Mouse (Mus musculus) midbrain, embryonic 16.5 days (tissue): ENCODE data around the gene Zfp446. TPM values are rescaled to one million over a fixed set of nuclear protein-coding genes. Genes with fewer than 3 reads are reported as not detected.

ENCODE experiments used
- ATAC-seq: fragments of 200-750 bp; cut with Nextera tagmentation; 2 replicates; pipeline ENCODE4 v1.8.0; 2017; ENCODE audit warnings: moderate TSS enrichment
- H3K27ac ChIP-seq: fragments of 300-500 bp; sonication (generic); 2 replicates; pipeline ENCODE4 v1.5.1; 2014; ENCODE audit warnings: mild to moderate bottlenecking, low read length, mixed read lengths
- H3K27me3 ChIP-seq: fragments of 300-500 bp; sonication (generic); 2 replicates; pipeline ENCODE4 v1.6.1; 2014; ENCODE audit warnings: low read depth, low read length, mixed read lengths; ENCODE audit not compliant: control insufficient read depth, insufficient read depth
- H3K36me3 ChIP-seq: fragments of 300-500 bp; sonication (generic); 2 replicates; pipeline ENCODE4 v1.6.1; 2014; ENCODE audit warnings: mild to moderate bottlenecking, low read length, moderate library complexity, mixed read lengths; ENCODE audit not compliant: control insufficient read depth, insufficient read depth
- H3K4me1 ChIP-seq: fragments of 300-500 bp; sonication (generic); 2 replicates; pipeline ENCODE4 v1.6.1; 2014; ENCODE audit warnings: mild to moderate bottlenecking, low read length, mixed read lengths; ENCODE audit not compliant: control insufficient read depth, insufficient read depth
- H3K4me2 ChIP-seq: fragments of 300-500 bp; sonication (generic); 2 replicates; pipeline ENCODE4 v1.6.1; 2014; ENCODE audit warnings: mild to moderate bottlenecking, low read length, mixed read lengths
- H3K4me3 ChIP-seq: fragments of 300-500 bp; sonication (generic); 2 replicates; pipeline ENCODE4 v1.5.1; 2014; ENCODE audit warnings: low read depth, mild to moderate bottlenecking, low read length, moderate library complexity, mixed read lengths
- H3K9ac ChIP-seq: fragments of 300-500 bp; sonication (generic); 2 replicates; pipeline ENCODE4 v1.6.1; 2014; ENCODE audit warnings: low read depth, low read length, mixed read lengths
- H3K9me3 ChIP-seq: fragments of 300-500 bp; sonication (generic); replicated peaks from 2 replicates; pipeline ENCODE4 v1.6.1; 2014; ENCODE audit warnings: mild to moderate bottlenecking, low read length, mixed read lengths; ENCODE audit not compliant: control insufficient read depth, poor library complexity, severe bottlenecking
- WGBS: fragments of 180-500 bp; shearing (Covaris S2); extraction: QIAGEN DNeasy Blood & Tissue Kit; methylation state at CpG from one replicate; pipeline ENCODE4 v1.1.7; 2014; 5-methylcytosine and 5-hydroxymethylcytosine counted together
- polyA plus RNA-seq: library from polyadenylated mRNA; unstranded; fragments of >200 nt; fragmentation: Nextera tagmentation; extraction: Ambion mirVana; gene quantifications from 2 replicates; pipeline ENCODE4 v1.2.1, GENCODE M21; 2015

Zfp446 gene
- polyA plus RNA-seq, 1 experiment from 2014 or later, result 13.1 TPM

GRCm38 (mm10) chr7:12997230-12997629 is 19.6 kb downstream of the Zfp446 start:
- 70% methylated on average over 5 of the region's 5 CpGs for WGBS
- no peaks in the 10 kb centered on the region for H3K36me3 ChIP-seq
- H3K4me2 ChIP-seq, result no peak overlapping the region
- no peak overlapping the region for H3K27ac ChIP-seq
- ATAC-seq, result no peak
- H3K4me1 ChIP-seq, result no peaks in the 10 kb centered on the region
- H3K9ac ChIP-seq, result no peak overlapping the region
- no peak overlapping the region for H3K4me3 ChIP-seq
- H3K9me3 ChIP-seq, result no peaks in the 10 kb centered on the region
- H3K27me3 ChIP-seq, result no peaks in the 10 kb centered on the region

- WGBS, result 86% methylated on average over 5 of the region's 5 CpGs
- no peak within 1 kb of the TSS for H3K4me3 ChIP-seq
Observed at GRCm38 (mm10) chr7:12998053-12998452, 20.4 kb downstream of the Zfp446 start, which contains the start of gene Slc27a5. Gene Slc27a5, minus strand, starts transcription at chr7:12998192.

GRCm38 (mm10) chr7:12998851-12999250 is 21.2 kb downstream of the Zfp446 start, which contains the start of gene Trim28:
Gene Trim28, plus strand, starts transcription at chr7:12999114.
- no peak for ATAC-seq
- WGBS, result 87% methylated on average over 3 of the region's 3 CpGs
- H3K4me1 ChIP-seq, result no peaks in the 10 kb centered on the region

More at GRCm38 (mm10) chr7:12998053-12998452, 20.4 kb downstream of the Zfp446 start, which contains the start of gene Slc27a5:
- H3K36me3 ChIP-seq, result 0 out of 2 replicates have a peak, but pooled peaks cover 4% of the 10 kb centered on the region
- H3K9ac ChIP-seq, result no peak within 1 kb of the TSS
- no peak for ATAC-seq
- H3K27me3 ChIP-seq, result no peaks in the 10 kb centered on the region
- H3K9me3 ChIP-seq, result no peaks in the 10 kb centered on the region
- no peak within 1 kb of the TSS for H3K27ac ChIP-seq
- H3K4me1 ChIP-seq, result no peaks in the 10 kb centered on the region
- no peak within 1 kb of the TSS for H3K4me2 ChIP-seq

GRCm38 (mm10) chr7:13001584-13001983 is 23.9 kb downstream of the Zfp446 start:
- no peak overlapping the region for H3K4me3 ChIP-seq
- H3K9ac ChIP-seq, result no peak overlapping the region
- H3K9me3 ChIP-seq, result no peaks in the 10 kb centered on the region
- no peaks in the 10 kb centered on the region for H3K4me1 ChIP-seq
- no peak overlapping the region for H3K27ac ChIP-seq
- WGBS, result 76% methylated on average over 1 of the region's 1 CpGs
- peaks cover 19% of the 10 kb centered on the region for H3K36me3 ChIP-seq
- no peak overlapping the region for H3K4me2 ChIP-seq
- H3K27me3 ChIP-seq, result no peaks in the 10 kb centered on the region
- no peak for ATAC-seq

More at GRCm38 (mm10) chr7:12998851-12999250, 21.2 kb downstream of the Zfp446 start, which contains the start of gene Trim28:
- Histone ChIP-seq H3K9ac (no peak within 1 kb of the TSS), H3K9me3 (no peaks in the 10 kb centered on the region), H3K27ac (no peak within 1 kb of the TSS), H3K27me3 (no peaks in the 10 kb centered on the region), H3K4me2 (no peak within 1 kb of the TSS), H3K36me3 (0 out of 2 replicates have a peak, but pooled peaks cover 4% of the 10 kb centered on the region), H3K4me3 (no peak within 1 kb of the TSS)

GRCm38 (mm10) chr7:13003380-13003779 is 25.7 kb downstream of the Zfp446 start:
- ATAC-seq, result no peak
- no peak overlapping the region for H3K27ac ChIP-seq
- no peak overlapping the region for H3K9ac ChIP-seq
- H3K4me1 ChIP-seq, result peaks cover 8% of the 10 kb centered on the region
- WGBS, result 75% methylated on average over 5 of the region's 5 CpGs
- H3K4me2 ChIP-seq, result no peak overlapping the region
- peaks cover 29% of the 10 kb centered on the region for H3K36me3 ChIP-seq
- no peaks in the 10 kb centered on the region for H3K9me3 ChIP-seq
- no peak overlapping the region for H3K4me3 ChIP-seq
- H3K27me3 ChIP-seq, result no peaks in the 10 kb centered on the region

- H3K4me3 ChIP-seq, result no peak overlapping the region
- peaks cover 29% of the 10 kb centered on the region for H3K36me3 ChIP-seq
- H3K27me3 ChIP-seq, result no peaks in the 10 kb centered on the region
- H3K4me2 ChIP-seq, result no peak overlapping the region
- no peak for ATAC-seq
- H3K9ac ChIP-seq, result 0 out of 2 replicates have a peak overlapping the region, but pooled peaks have one; percentile 4
- WGBS, result 89% methylated on average over 17 of the region's 17 CpGs
- no peak overlapping the region for H3K27ac ChIP-seq
- no peaks in the 10 kb centered on the region for H3K9me3 ChIP-seq
- H3K4me1 ChIP-seq, result peaks cover 20% of the 10 kb centered on the region
Observed at GRCm38 (mm10) chr7:13006011-13006410, 28.4 kb downstream of the Zfp446 start.

GRCm38 (mm10) chr7:13006531-13006930 is 28.9 kb downstream of the Zfp446 start:
- Histone ChIP-seq H3K4me2 (no peak overlapping the region), H3K4me1 (peaks cover 20% of the 10 kb centered on the region), H3K4me3 (no peak overlapping the region), H3K36me3 (peaks cover 29% of the 10 kb centered on the region), H3K27me3 (no peaks in the 10 kb centered on the region), H3K27ac (no peak overlapping the region), H3K9me3 (no peaks in the 10 kb centered on the region), H3K9ac (no peak overlapping the region)
- WGBS, result 89% methylated on average over 10 of the region's 10 CpGs
- no peak for ATAC-seq

- no peak for ATAC-seq
- H3K27me3 ChIP-seq, result no peaks in the 10 kb centered on the region
- H3K9me3 ChIP-seq, result no peaks in the 10 kb centered on the region
- H3K4me1 ChIP-seq, result peaks cover 20% of the 10 kb centered on the region
- H3K36me3 ChIP-seq, result peaks cover 29% of the 10 kb centered on the region
- WGBS, result 43% methylated on average over 57 of the region's 57 CpGs
- H3K4me3 ChIP-seq, result no peak overlapping the region
- H3K9ac ChIP-seq, result peak overlapping the region; percentile 38
- H3K4me2 ChIP-seq, result peak overlapping the region; percentile 21
- no peak overlapping the region for H3K27ac ChIP-seq
Observed at GRCm38 (mm10) chr7:13007341-13008092, 29.9 kb downstream of the Zfp446 start.
